Mouse (Mus musculus): Measurements from ENCODE around the gene Slc6a19.
"Not testable (repeated sequence)": the region's sequence is repeated elsewhere in the genome, so short reads cannot be mapped to it uniquely, and the experiment has no call there.

The Slc6a19 gene

GRCm38 (mm10) chr13:73704694-73705325, at the start of gene Slc6a19:
Gene Slc6a19 (minus strand): TSS chr13:73704865.
- no peak for DNase-seq (ENCODE audit: extremely low spot score, low spot score)

DNA sequence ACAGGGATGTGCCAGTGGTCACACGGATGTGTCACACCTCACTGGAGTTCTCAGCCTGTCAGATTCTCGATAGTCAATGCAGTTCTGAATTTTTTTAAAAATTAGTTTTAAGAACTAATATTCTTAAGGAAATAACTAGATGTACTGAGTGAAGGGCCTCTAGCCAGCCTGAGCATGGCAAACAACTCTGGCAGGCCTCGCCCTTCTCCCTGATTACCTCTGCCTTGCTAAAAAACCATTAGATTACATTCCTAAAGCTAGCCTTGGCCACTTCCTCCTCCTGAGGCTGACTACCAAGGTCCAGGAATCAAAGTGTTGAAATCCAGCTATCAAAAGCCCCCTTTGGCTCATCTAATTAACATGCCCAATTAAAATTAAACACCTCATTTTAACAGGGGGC, 46.6 kb upstream of the Slc6a19 start:
- no peak for DNase-seq (ENCODE audit: extremely low spot score, low spot score)

DNA sequence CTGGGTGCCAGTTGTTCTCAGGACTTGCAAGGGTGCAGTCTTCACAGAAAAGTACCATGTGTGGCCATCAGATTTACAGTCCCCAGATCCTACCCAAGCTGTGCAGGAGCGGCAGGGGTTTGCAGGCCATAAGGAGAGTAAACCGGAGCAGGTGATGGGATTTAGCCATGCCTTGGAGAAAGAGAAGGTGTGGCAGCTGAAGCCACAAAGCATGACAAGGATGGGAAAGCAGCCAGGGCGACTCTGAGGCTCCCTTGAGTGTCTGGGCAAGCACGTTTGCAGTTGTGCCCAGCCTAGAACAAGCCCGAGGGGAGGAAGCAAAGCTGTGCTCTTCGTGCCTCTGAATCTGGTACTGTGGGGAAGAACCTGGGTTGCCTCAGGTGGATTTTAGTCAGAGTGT, 45.8 kb upstream of the Slc6a19 start:
- no peak for DNase-seq (ENCODE audit: extremely low spot score, low spot score)

- no peak for DNase-seq (ENCODE audit: extremely low spot score, low spot score)
These were observed 44.2 kb upstream of the Slc6a19 start for GRCm38 (mm10) chr13:73748663-73749440.

DNA sequence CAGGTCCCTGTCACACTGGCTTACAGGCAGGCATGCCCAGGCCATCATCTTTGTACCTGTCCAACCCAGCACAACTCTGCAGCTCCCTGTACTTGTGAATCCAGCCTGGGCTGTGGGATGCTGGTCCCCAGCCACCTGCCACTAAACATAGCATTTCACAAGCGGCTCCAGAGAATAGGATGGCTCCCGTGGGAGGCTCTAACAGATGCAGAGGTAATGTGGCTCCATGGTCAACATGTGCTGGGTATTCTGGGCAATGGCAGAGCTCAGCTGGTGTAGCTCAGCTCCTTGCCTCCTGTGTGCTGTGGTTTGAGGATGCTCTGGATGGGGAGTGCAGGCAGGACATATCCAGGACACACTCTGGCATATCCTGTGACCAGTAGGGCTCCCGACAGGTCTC, 39.0 kb upstream of the Slc6a19 start:
- DNase-seq (ENCODE audit: extremely low spot score, low spot score): no peak

- no peak for DNase-seq (ENCODE audit: extremely low spot score, low spot score)
These were observed 38.3 kb upstream of the Slc6a19 start for GRCm38 (mm10) chr13:73742944-73743343.

GRCm38 (mm10) chr13:73740399-73740944, 35.8 kb upstream of the Slc6a19 start:
- not testable (repeated sequence) for DNase-seq (ENCODE audit: extremely low spot score, low spot score)

- DNase-seq (ENCODE audit: extremely low spot score, low spot score): no peak
These were observed 32.3 kb upstream of the Slc6a19 start for GRCm38 (mm10) chr13:73736943-73737342.

- no peak for DNase-seq (ENCODE audit: extremely low spot score, low spot score)
These were observed 31.3 kb upstream of the Slc6a19 start for GRCm38 (mm10) chr13:73735928-73736327.

- no peak for DNase-seq (ENCODE audit: extremely low spot score, low spot score)
These were observed 30.6 kb upstream of the Slc6a19 start for GRCm38 (mm10) chr13:73735270-73735669.

DNA sequence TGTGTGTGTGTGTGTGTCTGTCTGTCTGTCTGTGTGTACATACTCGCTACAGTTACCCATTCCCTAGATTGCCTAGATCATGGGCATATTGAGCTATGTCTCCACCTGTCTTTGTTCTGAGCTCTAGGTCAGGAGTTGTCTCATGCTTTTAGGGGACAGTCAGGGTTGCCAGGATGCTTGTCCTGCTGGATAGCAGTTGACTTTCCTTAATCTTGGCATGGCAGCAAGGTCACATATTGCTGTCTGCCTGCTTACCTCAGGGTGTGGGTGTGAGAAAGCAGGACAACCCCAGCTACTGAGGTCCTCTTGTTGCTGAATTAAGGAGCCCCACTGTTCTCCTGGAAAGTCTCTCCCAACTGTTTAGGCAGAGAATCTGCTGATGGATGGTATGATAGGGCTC, 29.7 kb upstream of the Slc6a19 start:
- DNase-seq (ENCODE audit: extremely low spot score, low spot score): no peak

- DNase-seq (ENCODE audit: extremely low spot score, low spot score): peak; percentile 51
These were observed 28.4 kb upstream of the Slc6a19 start, which contains the start of gene Slc12a7 for GRCm38 (mm10) chr13:73732742-73733700. Gene Slc12a7 (plus strand): TSS chr13:73733094.

DNA sequence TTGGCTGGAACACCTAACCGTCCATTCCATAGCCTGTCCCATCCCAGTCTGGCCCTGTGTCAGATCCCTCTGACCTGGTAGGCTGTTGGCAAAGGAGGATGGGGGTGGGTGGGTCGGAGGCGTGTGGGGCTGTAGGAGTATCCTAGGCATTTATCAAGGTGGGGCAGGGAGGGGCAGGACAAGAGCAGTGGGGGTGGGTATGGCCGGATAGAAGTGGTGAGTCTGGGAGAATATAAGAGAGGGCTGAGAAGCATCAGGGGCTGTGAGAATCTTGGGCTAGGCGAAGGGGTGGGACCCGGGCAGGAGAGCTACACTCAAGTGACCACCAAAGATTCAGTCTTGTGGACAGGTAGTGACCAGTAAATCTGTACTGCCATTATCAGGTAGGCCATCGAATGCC, 27.6 kb upstream of the Slc6a19 start:
- DNase-seq (ENCODE audit: extremely low spot score, low spot score): no peak

DNA sequence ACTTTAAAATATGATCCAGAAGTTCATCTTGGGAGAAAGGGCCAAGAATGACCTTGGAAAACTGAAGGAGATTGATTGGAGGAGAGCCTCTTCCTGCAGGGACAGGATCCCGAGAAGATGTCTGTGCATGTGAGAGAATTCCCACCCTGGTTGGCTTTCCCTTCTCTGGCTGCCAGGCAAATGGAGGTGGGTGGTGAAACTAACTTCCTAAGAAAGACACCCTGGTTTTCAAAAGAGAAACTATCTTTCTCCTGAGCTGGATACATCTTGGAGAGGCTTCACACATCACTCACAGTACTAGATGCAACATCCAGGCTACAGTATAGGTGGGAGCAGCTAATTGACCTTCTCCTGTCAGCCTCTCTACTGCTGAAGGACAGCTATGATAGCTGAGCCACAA, 26.2 kb upstream of the Slc6a19 start:
- no peak for DNase-seq (ENCODE audit: extremely low spot score, low spot score)

DNA sequence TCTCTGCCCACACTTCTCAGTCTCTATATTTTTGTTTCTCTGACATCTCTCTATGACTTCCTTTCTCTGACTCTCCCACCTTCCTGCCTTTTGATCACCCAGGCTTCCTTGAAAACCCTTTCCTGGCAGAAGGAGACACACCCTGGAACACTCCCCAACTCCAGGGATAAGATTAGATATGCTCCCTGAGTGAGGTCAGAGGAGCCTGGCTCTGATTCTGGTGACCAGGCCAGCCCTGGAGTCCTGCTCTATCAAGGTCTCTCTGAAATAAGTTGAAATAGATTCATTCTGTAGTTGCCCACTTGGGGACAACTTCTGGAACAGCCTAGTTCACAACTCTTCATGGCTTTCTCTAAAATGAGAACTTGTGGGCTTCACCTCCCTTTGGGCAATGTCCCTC, 24.0 kb upstream of the Slc6a19 start:
- no peak for DNase-seq (ENCODE audit: extremely low spot score, low spot score)

DNA sequence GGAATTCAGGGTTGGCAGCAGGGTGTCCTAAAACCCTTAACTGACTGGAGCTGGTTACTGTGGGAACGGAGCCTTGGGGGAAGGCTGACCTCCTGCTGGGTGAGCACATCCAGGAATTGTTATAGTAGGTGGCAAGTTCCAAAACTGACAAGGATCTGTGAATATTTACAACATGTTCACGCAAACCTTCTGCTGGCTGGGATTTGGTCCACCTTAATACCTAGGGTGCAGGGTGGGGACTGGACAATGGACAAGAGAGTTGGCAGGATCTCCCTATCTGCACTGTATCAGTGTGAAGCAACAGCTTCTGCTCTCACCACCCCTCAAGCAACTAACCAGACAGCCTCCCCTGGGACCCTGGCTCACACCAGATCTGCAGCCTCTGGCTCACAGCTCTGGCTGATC, 23.0 kb upstream of the Slc6a19 start:
- DNase-seq (ENCODE audit: extremely low spot score, low spot score): no peak

- DNase-seq (ENCODE audit: extremely low spot score, low spot score): no peak
These were observed 20.6 kb upstream of the Slc6a19 start for GRCm38 (mm10) chr13:73725315-73725714.

GRCm38 (mm10) chr13:73723081-73723668, 18.5 kb upstream of the Slc6a19 start:
- DNase-seq (ENCODE audit: extremely low spot score, low spot score): peak; percentile 35

DNA sequence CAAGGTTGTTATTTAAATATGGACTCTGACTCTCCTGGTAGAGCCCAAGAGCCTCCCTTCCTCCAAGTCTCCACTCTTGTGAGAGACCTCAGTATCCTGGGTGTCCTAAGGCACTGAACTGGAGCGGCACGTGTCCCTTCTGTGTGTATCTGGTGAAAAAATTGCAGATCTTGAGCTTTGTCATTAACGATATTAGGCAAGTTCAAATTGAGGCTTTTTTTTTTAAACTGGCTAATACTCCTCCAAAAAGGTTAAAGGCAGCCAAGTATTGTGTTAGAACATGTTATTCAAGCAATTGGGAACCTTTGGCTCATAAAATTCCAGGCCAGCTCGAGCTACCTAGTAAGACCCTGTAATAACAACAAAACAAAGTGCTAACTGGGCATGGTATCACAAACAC, 15.6 kb upstream of the Slc6a19 start:
- DNase-seq (ENCODE audit: extremely low spot score, low spot score): no peak

- peak; percentile 88 for DNase-seq (ENCODE audit: extremely low spot score, low spot score)
These were observed 13.6 kb upstream of the Slc6a19 start for GRCm38 (mm10) chr13:73718225-73718624.

GRCm38 (mm10) chr13:73714020-73714419, 9.4 kb upstream of the Slc6a19 start:
- no peak for DNase-seq (ENCODE audit: extremely low spot score, low spot score)
